Mouse (Mus musculus) kidney, adult 2 months (tissue): ENCODE data around the gene Cys1. TPM values are rescaled to one million over a fixed set of nuclear protein-coding genes. Genes with fewer than 3 reads are reported as not detected.

ENCODE experiments used
- DNase-seq: peaks from one replicate; pipeline ENCODE4 v3.0.0; 2021
- H3K27ac ChIP-seq: fragments of 200-500 bp; 2 replicates; pipeline ENCODE4 v1.5.1; 2012; ENCODE audit warnings: low read depth, low read length, control low read depth, inconsistent platforms; ENCODE audit not compliant: insufficient read depth
- H3K27me3 ChIP-seq: fragments of 200-500 bp; replicated peaks from 2 replicates; pipeline ENCODE4 v1.6.1; 2012; ENCODE audit warnings: mild to moderate bottlenecking, moderate library complexity, low read length, inconsistent platforms; ENCODE audit not compliant: control insufficient read depth, insufficient read depth
- H3K36me3 ChIP-seq: fragments of 200-500 bp; 2 replicates; pipeline ENCODE4 v1.6.1; 2012; ENCODE audit warnings: mild to moderate bottlenecking, moderate library complexity, low read length, inconsistent platforms; ENCODE audit not compliant: control insufficient read depth, insufficient read depth
- H3K4me1 ChIP-seq: fragments of 200-500 bp; 2 replicates; pipeline ENCODE4 v1.6.1; 2011; ENCODE audit warnings: low read length; ENCODE audit not compliant: control insufficient read depth, insufficient read depth
- H3K4me3 ChIP-seq: fragments of 200-500 bp; 2 replicates; pipeline ENCODE4 v1.5.1; 2011; ENCODE audit warnings: mild to moderate bottlenecking, low read depth, low read length, control low read depth; ENCODE audit not compliant: insufficient read depth
- CTCF ChIP-seq: fragments of 200-500 bp; conservative IDR thresholded peaks from 2 replicates; pipeline ENCODE4 v1.5.1; 2011; ENCODE audit warnings: low read depth, mild to moderate bottlenecking, control low read depth, low read length, moderate library complexity, mixed read lengths; ENCODE audit not compliant: insufficient read depth, insufficient read length
- POLR2A ChIP-seq: fragments of 200-500 bp; IDR thresholded peaks from one replicate; pipeline ENCODE4 v1.6.1; 2011; ENCODE audit warnings: low read depth, low read length, control low read depth
- WGBS: fragments of 180-500 bp; shearing (Covaris S2); methylation state at CpG from one replicate; pipeline ENCODE4 v1.1.7; 2018; 5-methylcytosine and 5-hydroxymethylcytosine counted together
- polyA plus RNA-seq: library from polyadenylated mRNA; depleted of rRNA; stranded (reverse); fragments of >200 nt; gene quantifications from 2 replicates; pipeline ENCODE4 v1.2.3, GENCODE M21; 2012

Cys1 gene
- polyA plus RNA-seq, 1 experiment, result 93.2 TPM

DNA sequence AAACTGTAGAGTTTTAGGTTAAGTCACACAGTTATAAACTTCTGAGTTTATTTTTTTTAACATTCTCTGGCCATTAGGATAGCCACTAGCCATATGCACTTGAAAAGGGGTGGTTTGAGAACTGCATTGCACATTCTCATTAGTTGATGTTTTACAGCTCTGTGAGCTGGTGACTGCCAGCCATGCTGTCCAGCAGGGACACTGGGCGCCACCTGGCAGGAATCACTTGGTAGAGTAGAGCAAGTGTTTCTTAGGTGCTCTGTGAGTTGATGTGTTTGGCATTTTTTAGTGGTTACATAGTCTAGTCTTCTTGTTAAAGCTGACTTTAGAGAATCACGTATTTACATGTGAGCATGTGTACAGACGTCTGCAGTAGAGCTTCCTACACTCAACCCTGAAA, 25.2 kb downstream of the Cys1 start:
- DNase-seq, result peak; percentile 63
- no peak overlapping the region for H3K4me3 ChIP-seq
- peaks cover 24% of the 10 kb centered on the region for H3K4me1 ChIP-seq
- no peaks in the 10 kb centered on the region for H3K36me3 ChIP-seq
- TF ChIP-seq CTCF (peak; percentile 42), POLR2A (no peak)
- no peaks in the 10 kb centered on the region for H3K27me3 ChIP-seq
- H3K27ac ChIP-seq, result no peak overlapping the region
- WGBS, result 44% methylated on average over 3 of the region's 3 CpGs

DNA sequence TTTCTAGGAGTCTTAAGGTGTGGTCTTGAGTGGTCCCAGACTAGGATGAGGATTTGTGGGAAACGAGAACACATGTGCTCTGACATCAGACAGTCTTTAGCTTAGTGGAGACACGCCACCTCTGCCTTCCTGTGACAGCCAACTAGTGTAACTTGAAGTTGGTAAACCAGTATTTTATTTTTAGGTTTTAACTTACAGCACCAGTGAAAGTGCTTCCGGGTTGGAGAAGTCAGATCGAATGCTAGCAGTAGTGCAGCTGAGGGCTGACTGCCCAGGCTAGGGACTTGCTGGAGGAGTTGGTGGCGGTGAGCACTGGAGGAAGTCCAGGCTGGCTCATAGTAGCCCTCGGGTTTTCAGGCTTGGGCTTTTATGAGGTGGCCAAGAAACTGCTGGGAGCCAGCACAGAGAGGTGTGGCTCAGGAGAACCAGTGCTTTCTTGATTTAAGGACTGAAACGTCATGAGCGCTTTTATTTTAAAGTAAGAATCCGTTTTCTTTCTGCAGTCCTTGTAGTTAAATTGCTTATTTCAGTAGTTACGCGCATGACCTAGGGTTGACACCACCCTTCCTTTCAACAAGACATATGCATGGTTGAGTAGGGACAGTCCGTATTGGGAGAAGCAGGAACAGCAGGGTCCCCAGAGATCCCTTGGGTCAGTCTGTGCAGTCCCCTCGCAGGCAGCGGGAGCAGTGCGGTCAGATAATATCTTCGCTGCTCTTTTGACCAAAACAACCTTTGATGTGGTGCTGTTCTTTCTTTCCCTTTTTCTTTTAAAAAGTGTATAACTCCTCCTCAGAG, 27.3 kb downstream of the Cys1 start:
- no peak overlapping the region for H3K27ac ChIP-seq
- no peak overlapping the region for H3K4me3 ChIP-seq
- peaks cover 26% of the 10 kb centered on the region for H3K4me1 ChIP-seq
- 58% methylated on average over 16 of the region's 16 CpGs for WGBS
- TF ChIP-seq POLR2A (no peak), CTCF (no peak)
- DNase-seq, result no peak
- no peaks in the 10 kb centered on the region for H3K36me3 ChIP-seq
- H3K27me3 ChIP-seq, result no peaks in the 10 kb centered on the region

DNA sequence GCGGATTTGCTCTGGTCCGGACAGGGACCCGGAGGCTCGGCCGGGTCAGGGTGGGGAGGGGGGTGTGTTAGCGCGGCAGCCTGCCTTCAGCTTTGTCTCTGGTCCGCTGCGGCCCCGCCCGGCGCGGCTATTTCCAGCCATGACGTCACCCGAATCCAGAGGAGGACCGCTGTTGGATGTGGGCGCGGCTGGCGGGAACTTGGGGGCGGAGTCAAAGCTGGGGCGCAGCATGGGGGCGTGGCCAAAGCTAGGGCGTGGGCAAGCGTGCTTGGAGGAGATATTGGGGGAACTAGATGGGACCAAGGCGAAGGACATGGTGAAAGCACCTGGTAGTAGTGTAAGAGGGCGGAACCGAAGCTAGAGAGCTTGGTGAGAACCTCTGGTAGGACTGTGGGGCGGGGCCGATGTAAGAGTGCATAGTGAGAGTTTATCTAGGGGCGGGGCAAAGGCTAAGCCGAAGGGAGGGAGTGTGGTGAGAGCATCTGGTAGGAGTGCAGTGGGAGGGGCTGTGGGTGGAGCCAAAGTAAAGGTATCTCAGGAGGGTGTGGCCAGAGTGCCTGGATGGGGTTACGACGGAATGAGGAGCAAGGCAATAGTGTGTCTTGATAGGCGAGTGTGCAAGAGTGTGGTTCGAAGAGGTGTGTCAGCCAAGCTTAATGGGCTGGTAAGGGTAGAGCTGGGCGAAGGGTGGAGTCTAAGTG, 29.8 kb downstream of the Cys1 start:
- peak; percentile 10 for TF ChIP-seq POLR2A
- TF ChIP-seq CTCF, result no peak
- Histone ChIP-seq H3K27me3 (no peaks in the 10 kb centered on the region), H3K4me1 (peaks cover 18% of the 10 kb centered on the region), H3K27ac (peak overlapping the region; percentile 94), H3K4me3 (peak overlapping the region; percentile 94), H3K36me3 (no peaks in the 10 kb centered on the region)
- peak; percentile 98 for DNase-seq
- 2% methylated on average over 36 of the region's 36 CpGs for WGBS

DNA sequence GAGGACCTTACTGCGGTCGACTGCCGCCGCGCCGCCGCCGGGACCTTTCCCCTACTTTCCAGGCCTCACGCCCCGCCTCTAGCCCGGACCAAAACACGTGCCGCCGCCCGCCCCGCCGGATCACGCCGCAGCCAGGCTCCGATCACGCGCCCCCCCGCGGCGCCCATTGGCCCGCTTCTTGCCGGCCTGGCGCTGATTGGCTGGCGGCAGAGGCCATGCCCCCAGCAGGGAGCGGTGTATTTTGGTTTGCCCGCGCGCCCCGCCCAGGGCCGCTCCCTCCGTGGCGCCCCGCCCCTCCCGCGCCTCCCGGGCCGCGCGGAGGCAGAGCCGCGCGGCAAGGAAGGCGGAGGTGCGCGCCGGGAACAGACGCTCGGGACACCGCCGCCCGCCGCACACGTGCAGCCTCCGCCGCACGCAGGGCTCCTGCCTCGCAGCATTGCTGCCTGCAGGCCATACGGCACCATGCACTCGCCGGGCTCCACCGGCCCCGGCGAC, 30.5 kb downstream of the Cys1 start, which contains the start of gene Klf11:
Gene Klf11, plus strand, starts transcription at position 212 of the 495 bp plus-strand sequence.
- Histone ChIP-seq H3K27me3 (no peaks in the 10 kb centered on the region), H3K4me3 (peak within 1 kb of the TSS; percentile 94), H3K36me3 (no peaks in the 10 kb centered on the region), H3K4me1 (peaks cover 18% of the 10 kb centered on the region), H3K27ac (peak within 1 kb of the TSS; percentile 94)
- no peak for TF ChIP-seq CTCF
- no peak for TF ChIP-seq POLR2A
- 1% methylated on average over 65 of the region's 68 CpGs for WGBS
- DNase-seq, result peak; percentile 99

DNA sequence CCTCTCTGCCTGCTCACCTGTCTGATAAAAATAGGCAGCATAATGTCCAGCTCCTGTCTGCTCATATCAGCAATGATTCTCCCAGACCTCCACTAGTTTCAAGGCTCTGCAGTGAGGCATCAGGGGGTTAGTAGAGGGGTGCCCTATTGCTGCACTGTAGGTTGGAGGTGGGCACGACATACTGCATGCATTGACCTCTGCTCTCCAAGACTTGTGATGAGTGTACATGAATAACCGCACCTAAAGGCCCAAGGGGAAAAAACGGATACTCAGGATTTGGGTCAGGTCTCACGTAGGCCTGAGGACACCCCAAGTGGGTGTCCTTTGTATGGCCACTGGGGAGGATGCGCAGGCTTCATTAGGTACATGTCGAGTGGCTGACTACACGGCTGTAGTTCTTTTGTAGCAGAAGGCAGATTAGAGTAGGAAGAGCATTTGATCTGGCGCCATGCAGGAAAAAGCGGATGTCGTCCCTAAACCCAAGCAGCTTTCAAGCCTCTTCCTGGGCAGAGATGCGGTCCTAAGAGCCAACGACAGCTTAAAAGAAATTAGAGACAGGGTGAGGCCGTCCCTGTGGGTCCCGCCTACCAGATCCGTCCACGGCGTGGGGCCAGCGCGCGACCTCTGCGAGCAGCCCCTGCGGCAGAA, 31.1 kb downstream of the Cys1 start:
- Histone ChIP-seq H3K36me3 (no peaks in the 10 kb centered on the region), H3K27ac (peak overlapping the region; percentile 77), H3K27me3 (no peaks in the 10 kb centered on the region), H3K4me1 (peaks cover 18% of the 10 kb centered on the region), H3K4me3 (peak overlapping the region; percentile 47)
- DNase-seq, result no peak
- 6% methylated on average over 22 of the region's 22 CpGs for WGBS
- TF ChIP-seq POLR2A, result no peak
- no peak for TF ChIP-seq CTCF

DNA sequence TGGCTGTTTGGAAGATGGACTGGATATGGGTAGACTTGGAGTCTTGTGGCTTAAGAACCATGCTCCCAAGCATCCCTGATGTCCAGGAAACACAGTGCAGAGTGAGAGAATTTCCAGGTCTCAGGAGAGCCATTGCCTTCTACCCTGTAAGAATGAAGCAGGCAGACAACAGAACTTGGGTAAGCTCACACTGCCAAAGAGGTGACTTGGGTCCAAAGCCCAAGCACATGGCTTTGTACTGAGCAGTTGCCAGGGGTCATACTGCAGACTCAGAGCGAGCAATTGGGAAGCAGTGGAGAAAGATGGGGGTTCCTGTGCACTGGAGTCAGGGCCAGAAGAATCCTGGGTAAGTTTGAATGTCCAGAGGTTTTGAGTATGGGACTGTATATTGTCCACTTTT, 33.5 kb downstream of the Cys1 start:
- H3K27ac ChIP-seq, result no peak overlapping the region
- H3K36me3 ChIP-seq, result no peaks in the 10 kb centered on the region
- 60% methylated on average over 1 of the region's 1 CpGs for WGBS
- peaks cover 24% of the 10 kb centered on the region for H3K4me1 ChIP-seq
- H3K4me3 ChIP-seq, result no peak overlapping the region
- TF ChIP-seq POLR2A, result no peak
- no peak for TF ChIP-seq CTCF
- H3K27me3 ChIP-seq, result no peaks in the 10 kb centered on the region
- peak; percentile 51 for DNase-seq

DNA sequence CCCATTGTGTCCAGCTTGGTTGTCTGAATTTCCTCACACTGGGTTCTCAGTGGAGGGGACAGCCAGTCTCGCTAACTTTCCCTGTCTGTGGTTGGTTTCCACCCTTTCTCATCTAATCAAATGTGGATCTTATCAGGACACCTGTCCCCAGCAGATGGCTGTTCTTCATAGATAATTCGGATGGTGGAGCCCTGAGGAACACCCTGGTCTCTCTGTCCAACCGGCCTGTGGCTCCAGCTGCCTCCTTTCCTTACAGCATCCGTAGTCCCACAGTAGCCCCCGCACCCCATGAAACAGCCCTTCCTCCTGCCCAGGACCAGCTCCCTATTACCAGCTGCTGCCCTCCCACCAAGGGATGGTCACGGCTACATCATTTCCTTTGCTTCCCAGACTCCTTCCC, 35.7 kb downstream of the Cys1 start:
- DNase-seq, result no peak
- no peak overlapping the region for H3K4me3 ChIP-seq
- H3K27ac ChIP-seq, result no peak overlapping the region
- H3K36me3 ChIP-seq, result no peaks in the 10 kb centered on the region
- 89% methylated on average over 6 of the region's 6 CpGs for WGBS
- no peaks in the 10 kb centered on the region for H3K27me3 ChIP-seq
- TF ChIP-seq CTCF (no peak), POLR2A (no peak)
- H3K4me1 ChIP-seq, result peaks cover 22% of the 10 kb centered on the region
